Comparison of ENCODE assay signal across 18 mouse cellular contexts in genomic region chr16:80202811-80203210, GRCm38 (mm10).
"Had no signal": no experiment of that assay in that cellular context is flagged by ENCODE, and none has a peak within 500 bp of the region (broad histone marks: within the 10 kb centered on the region; RNA-seq: fewer than 3 reads in every experiment).

No protein-coding gene starts in this region.

- ATAC-seq: midbrain, embryonic 16.5 days had no signal

- H3K36me3 ChIP-seq: midbrain, embryonic 10.5 days; midbrain, embryonic 12.5 days; neural tube, embryonic 13.5 days; neural tube, embryonic 15.5 days had no signal

- H3K27me3 ChIP-seq: midbrain, embryonic 12.5 days; neural tube, embryonic 13.5 days; neural tube, embryonic 15.5 days had no signal

- H3K4me3 ChIP-seq: midbrain, embryonic 10.5 days; midbrain, embryonic 12.5 days; myocyte; neural tube, embryonic 13.5 days; neural tube, embryonic 15.5 days had no signal

- H3K27ac ChIP-seq: midbrain, embryonic 10.5 days; midbrain, embryonic 12.5 days; neural tube, embryonic 13.5 days; neural tube, embryonic 15.5 days had no signal

- H3K9me3 ChIP-seq: midbrain, embryonic 10.5 days; midbrain, embryonic 12.5 days; neural tube, embryonic 13.5 days; neural tube, embryonic 15.5 days had no signal

- H3K9ac ChIP-seq: lung, embryonic 14.5 days; midbrain, embryonic 12.5 days; neural tube, embryonic 13.5 days; neural tube, embryonic 15.5 days had no signal

- H3K4me1 ChIP-seq: midbrain, embryonic 10.5 days; midbrain, embryonic 12.5 days; neural tube, embryonic 13.5 days; neural tube, embryonic 15.5 days had no signal

- H3K4me2 ChIP-seq: lung, embryonic 14.5 days; midbrain, embryonic 12.5 days; neural tube, embryonic 13.5 days; neural tube, embryonic 15.5 days had no signal

- DNase-seq: lung, embryonic 14.5 days; lung, postnatal 10 days; lung, postnatal 4 days; midbrain, embryonic 14.5 days; retina, postnatal 1 day; right cerebral cortex, adult 18-20 months; right cerebral cortex, postnatal 25 days; right cerebral cortex, postnatal 4 days; spleen, adult 18-20 months; thymus, adult 18-20 months; thymus, postnatal 14 days; thymus, postnatal 36 days had no signal
